Mouse (Mus musculus) central nervous system, embryonic 11.5 days (tissue): ENCODE results near the gene BC048562. TPM values are rescaled to one million over a fixed set of nuclear protein-coding genes. Genes with fewer than 3 reads are reported as not detected.

Experiments used
- polyA plus RNA-seq: library from polyadenylated mRNA; depleted of rRNA; stranded (reverse); fragments of >200 nt; gene quantifications from 2 replicates; pipeline ENCODE4 v1.2.3, GENCODE M21; 2012; rRNA removed

Gene BC048562
- not detected in 2 replicates for polyA plus RNA-seq

GRCm38 (mm10) chr9:108436182-108436581 lies at the start of gene BC048562:
BC048562 (plus strand) TSS chr9:108436482.

GRCm38 (mm10) chr9:108392676-108393075 lies 43.6 kb upstream of the BC048562 start, which contains the start of gene 1700102P08Rik:
1700102P08Rik (plus strand) TSS chr9:108392805.

GRCm38 (mm10) chr9:108428384-108428783 lies 7.9 kb upstream of the BC048562 start, which contains the start of gene Ccdc36:
Ccdc36 (minus strand) TSS chr9:108428484.

GRCm38 (mm10) chr9:108460319-108461178 lies 24.3 kb downstream of the BC048562 start, which contains the start of gene Ccdc71:
Ccdc71 (plus strand) TSS chr9:108460527.

GRCm38 (mm10) chr9:108461181-108461631 lies 24.9 kb downstream of the BC048562 start, which contains the start of gene Klhdc8b:
Klhdc8b (minus strand) TSS chr9:108461581.

GRCm38 (mm10) chr9:108479721-108480351 lies 43.6 kb downstream of the BC048562 start, which contains the start of gene Lamb2:
Lamb2 (plus strand) TSS chr9:108479736.

GRCm38 (mm10) chr9:108490559-108491285 lies 54.4 kb downstream of the BC048562 start, which contains the start of gene Usp19:
Usp19 (plus strand) TSS chr9:108490602.

Other genes starting within 250 kb of the BC048562 start
- gene Bsn, start 246.1 kb upstream of the BC048562 start, polyA plus RNA-seq: 5.1 and 6.2 TPM in 2 replicates
- 23.8 and 29.4 TPM in 2 replicates for gene Dag1, start 172.5 kb upstream of the BC048562 start, polyA plus RNA-seq
- 30.2 and 45.5 TPM in 2 replicates for gene Nicn1, start 146.1 kb upstream of the BC048562 start, polyA plus RNA-seq
- gene Amt, start 139.6 kb upstream of the BC048562 start, polyA plus RNA-seq: 40.6 and 51.6 TPM in 2 replicates
- 236 and 260 TPM in 2 replicates for gene Rhoa, start 130.4 kb upstream of the BC048562 start, polyA plus RNA-seq
- gene Tcta, start 130.3 kb upstream of the BC048562 start, polyA plus RNA-seq: 12.7 and 22.2 TPM in 2 replicates
- gene Gpx1, start 97.6 kb upstream of the BC048562 start, polyA plus RNA-seq: 654 and 762 TPM in 2 replicates
- 113 and 120 TPM in 2 replicates for gene Usp4, start 88.6 kb upstream of the BC048562 start, polyA plus RNA-seq
- 1.4 and 1.8 TPM in 2 replicates for gene 1700102P08Rik, start 43.7 kb upstream of the BC048562 start, polyA plus RNA-seq
- 1.1 and 1.6 TPM in 2 replicates for gene Ccdc36, start 8.0 kb upstream of the BC048562 start, polyA plus RNA-seq
- gene Ccdc71, start 24.0 kb downstream of the BC048562 start, polyA plus RNA-seq: 25.0 and 28.4 TPM in 2 replicates
- 43.0 and 49.4 TPM in 2 replicates for gene Klhdc8b, start 25.1 kb downstream of the BC048562 start, polyA plus RNA-seq
- 67.7 and 81.1 TPM in 2 replicates for gene Lamb2, start 43.3 kb downstream of the BC048562 start, polyA plus RNA-seq
- gene Usp19, start 54.1 kb downstream of the BC048562 start, polyA plus RNA-seq: 146 and 160 TPM in 2 replicates
- 239 and 264 TPM in 2 replicates for gene Qars, start 71.2 kb downstream of the BC048562 start, polyA plus RNA-seq
- 122 and 154 TPM in 2 replicates for gene Qrich1, start 80.3 kb downstream of the BC048562 start, polyA plus RNA-seq
- gene Impdh2, start 123.8 kb downstream of the BC048562 start, polyA plus RNA-seq: 175 and 189 TPM in 2 replicates
- gene Ndufaf3, start 131.0 kb downstream of the BC048562 start, polyA plus RNA-seq: 21.4 and 26.3 TPM in 2 replicates
- 83.0 and 118 TPM in 2 replicates for gene Dalrd3, start 133.4 kb downstream of the BC048562 start, polyA plus RNA-seq
- gene Wdr6, start 142.3 kb downstream of the BC048562 start, polyA plus RNA-seq: 129 and 170 TPM in 2 replicates
- gene P4htm, start 161.2 kb downstream of the BC048562 start, polyA plus RNA-seq: 11.8 and 12.4 TPM in 2 replicates
- gene Arih2, start 212.9 kb downstream of the BC048562 start, polyA plus RNA-seq: 45.1 and 49.2 TPM in 2 replicates
- gene Slc25a20, start 225.6 kb downstream of the BC048562 start, polyA plus RNA-seq: 17.2 and 21.2 TPM in 2 replicates